Mouse (Mus musculus) layer of hippocampus, adult 18-20 months (tissue): ENCODE measurements around the gene Dnah17. TPM values are rescaled to one million over a fixed set of nuclear protein-coding genes. Genes with fewer than 3 reads are reported as not detected.

Experiments
- DNase-seq, 2 experiments: peaks; one replicate each; pipeline ENCODE4 v3.0.0; 2022; ENCODE audit warnings: low spot score in 2 of 2
- total RNA-seq, 2 experiments: library from RNA; stranded (reverse); gene quantifications; 2 replicates each; pipeline ENCODE4 v1.2.3; 2021

Dnah17 gene
- total RNA-seq, 2 experiments from 2014 or later, result 0.02 TPM; not detected in 1

DNA sequence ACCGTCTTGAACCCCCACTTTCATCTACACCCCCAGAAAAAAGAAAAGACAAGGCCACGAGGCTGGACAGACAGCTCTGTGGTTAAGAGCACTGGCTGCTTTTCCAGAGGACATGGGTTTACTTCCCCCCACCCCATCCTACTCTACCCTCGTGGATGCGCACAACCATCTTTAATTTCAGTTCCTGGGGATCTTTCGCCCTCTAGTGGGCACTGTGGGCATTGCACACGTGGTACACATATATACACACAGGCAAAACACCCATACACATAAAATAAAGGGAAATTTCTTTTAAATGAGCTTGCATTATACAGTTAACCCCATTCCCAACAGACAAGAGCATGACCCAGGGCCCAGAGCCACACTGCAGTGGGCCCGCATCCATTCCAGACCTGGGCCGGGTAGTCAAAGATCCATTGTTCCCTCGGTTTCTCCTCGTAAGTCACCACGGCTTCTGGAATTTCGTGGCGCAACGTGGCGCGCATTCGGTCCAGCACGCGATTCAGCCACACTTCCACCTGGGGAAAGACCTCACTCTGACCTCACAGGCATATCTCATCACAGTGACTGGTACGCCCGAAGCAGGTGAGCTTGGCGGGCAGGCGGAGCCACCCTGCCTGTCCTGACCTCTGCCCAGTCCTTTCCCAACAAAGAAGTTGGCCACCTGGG is 39.3 kb downstream of the Dnah17 start:
- DNase-seq, result no peak

GRCm38 (mm10) chr11:118088896-118089295 is 41.5 kb downstream of the Dnah17 start:
- no peak for DNase-seq

DNA sequence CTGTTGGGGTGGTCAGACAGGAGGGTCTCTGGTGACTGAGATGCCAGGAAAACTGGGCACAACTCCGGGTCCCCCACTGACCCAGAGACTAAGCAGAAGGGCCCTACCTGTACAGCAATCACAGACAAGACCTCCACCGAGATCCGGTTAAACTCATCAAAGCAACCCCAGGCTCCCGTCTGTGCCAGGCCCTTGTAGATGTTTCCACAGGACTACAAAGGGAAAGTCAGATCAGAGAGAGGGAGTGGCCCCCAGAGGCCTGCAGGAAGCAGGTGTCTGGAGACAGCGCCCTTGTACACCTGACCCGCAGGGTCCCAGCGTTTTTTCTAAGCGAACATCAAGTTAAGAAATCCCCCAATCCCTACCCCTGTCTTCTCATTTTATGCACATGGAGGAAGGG is 44.5 kb downstream of the Dnah17 start:
- no peak for DNase-seq

DNA sequence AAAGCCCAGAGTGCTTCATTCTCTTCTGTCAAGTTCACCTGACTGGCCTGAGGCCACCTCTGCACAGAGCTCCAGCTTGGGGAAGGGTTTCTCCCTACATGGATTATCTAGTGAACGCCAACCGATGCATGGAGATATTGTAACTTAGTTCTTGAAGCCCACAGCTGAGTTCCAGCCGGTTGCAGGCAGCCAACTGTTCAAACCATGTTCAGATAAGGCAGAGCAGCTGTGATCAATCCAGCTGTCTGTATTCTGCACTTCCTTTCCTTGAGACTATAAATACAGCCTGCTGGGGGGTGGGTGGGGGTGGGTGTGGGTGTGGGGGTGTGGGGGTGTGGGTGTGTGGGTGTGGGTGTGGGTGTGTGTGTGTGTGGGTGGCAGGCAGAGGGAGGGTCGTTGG is 45.3 kb downstream of the Dnah17 start:
- no peak for DNase-seq

- DNase-seq, result no peak
These were observed 46.2 kb downstream of the Dnah17 start for GRCm38 (mm10) chr11:118084266-118084665.

DNA sequence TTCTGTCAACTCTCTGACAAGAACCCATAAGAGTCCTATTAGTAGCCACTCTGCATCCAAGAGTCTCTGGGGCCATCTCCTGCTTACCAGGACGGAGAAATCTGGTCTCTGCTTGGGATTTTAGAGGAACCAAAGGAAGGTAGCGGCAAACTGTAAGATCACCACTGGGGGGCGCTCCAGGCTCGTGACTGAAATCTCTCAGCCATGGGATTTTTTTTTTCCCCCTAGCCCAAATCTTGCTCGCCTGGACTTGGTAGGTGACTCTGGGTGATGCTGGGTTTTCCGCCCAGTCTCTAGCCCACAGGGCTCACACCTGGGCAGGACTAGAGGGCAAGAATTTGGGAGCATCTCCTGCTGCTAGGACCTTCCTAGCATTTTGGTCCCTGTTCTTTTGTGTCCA is 46.6 kb downstream of the Dnah17 start:
- DNase-seq, result peak in 1 of 2 experiments; percentile 74

DNA sequence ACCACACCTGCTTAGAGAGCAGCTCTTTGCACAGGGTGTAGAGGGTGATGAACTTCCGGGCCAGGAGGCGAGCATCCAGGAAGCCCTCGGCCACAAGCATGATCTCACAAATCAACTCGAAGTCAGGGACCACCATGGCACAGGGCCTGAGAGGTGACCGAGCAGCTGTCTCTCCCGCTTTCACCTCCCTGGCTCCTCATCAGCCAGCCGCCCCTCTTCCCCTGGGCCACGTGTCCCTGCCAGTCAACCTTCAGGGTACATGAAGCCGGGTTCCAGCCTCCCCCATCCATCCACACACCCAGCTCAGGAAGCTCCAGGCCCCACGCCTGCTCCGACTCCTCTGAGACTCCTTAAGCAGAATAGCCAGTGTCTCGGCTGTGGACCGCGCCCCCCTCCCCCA is 48.1 kb downstream of the Dnah17 start:
- no peak for DNase-seq

DNA sequence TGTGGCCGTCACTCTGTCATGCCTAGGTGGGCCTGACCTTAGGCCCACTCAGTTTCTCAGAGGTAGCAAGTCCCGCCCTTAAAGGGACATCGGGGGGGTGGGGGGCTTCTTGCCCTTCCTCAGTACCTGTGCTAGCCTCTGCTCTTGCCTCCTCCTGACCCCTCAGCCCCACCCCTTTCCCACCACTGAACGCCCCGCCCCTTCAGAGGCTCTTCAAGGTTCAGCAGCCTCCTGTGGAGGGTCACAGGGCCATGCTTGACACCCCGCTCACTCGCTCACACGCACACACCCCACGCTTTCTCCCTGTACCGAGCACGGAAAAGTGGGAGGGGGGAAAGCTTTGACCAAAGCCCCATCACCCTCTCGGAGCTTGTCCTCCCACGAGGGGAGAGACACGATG is 50.7 kb downstream of the Dnah17 start:
- DNase-seq, result no peak

- no peak for DNase-seq
These were observed 53.5 kb downstream of the Dnah17 start for GRCm38 (mm10) chr11:118076929-118077328.

- no peak for DNase-seq
These were observed 55.4 kb downstream of the Dnah17 start for GRCm38 (mm10) chr11:118075035-118075522.

- no peak for DNase-seq
These were observed 59.1 kb downstream of the Dnah17 start for GRCm38 (mm10) chr11:118071227-118071912.

- no peak for DNase-seq
These were observed 61.6 kb downstream of the Dnah17 start for GRCm38 (mm10) chr11:118068812-118069332.

GRCm38 (mm10) chr11:118067588-118067987 is 62.8 kb downstream of the Dnah17 start:
- no peak for DNase-seq

DNA sequence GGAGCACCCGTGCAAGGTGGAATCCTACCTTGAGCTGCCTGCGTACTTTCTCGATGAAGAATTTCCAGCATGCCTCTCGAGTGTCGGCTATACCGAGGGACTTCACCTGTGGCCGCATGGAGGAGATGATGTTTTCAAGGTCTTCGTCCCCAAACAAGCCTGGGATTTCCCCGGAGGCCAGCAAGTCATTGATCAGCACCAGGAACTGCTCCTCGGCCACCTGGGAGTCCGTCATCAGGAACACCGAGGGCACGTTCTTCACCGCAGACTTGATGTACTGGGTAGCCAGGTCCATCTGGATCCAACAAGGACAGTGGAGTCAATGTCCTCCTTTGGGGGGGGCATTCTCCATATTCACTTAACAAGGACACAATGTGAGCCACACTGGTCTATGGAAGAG is 70.4 kb downstream of the Dnah17 start:
- DNase-seq, result no peak

DNA sequence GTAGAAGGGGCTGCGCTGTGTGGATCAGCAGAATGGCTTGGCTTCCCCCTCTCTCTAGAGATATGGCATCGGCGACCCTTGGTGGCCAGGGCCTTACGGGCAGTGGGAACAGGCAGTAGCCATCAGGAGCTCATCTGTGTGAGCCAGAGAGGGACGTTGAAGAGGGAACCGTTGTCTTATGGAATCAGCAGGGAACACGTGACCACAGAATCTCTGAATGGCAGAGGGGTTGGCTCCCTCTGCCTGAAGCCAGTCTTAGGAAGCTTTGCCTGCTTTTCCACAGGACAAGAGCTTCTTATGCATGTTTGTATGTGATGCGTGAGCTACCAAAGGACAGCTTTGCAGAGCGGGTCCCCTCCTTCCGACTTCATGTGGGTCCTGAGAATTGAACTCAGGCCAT is 71.6 kb downstream of the Dnah17 start:
- DNase-seq, result no peak

DNA sequence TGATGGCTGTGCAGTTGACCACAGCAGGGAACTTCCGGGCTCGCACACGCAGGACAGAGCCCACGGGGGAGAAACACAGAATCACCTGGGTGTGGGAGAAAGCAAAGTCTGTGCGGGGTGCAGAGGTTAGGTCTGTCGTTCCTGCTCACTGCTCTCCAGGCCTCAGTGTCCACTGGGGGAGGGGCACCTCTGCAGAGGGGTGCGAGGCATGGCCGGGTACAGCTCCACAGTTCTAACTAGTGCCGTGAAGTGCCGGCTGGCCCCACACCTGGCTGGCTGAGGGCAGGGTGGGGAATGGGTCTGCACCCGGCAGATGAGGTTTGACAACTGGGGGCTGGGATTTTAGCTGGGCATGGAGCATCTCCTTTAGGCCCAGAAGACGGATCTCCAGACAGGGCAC is 72.1 kb downstream of the Dnah17 start:
- DNase-seq, result no peak

GRCm38 (mm10) chr11:118050174-118050573 is 80.3 kb downstream of the Dnah17 start:
- DNase-seq, result no peak

DNA sequence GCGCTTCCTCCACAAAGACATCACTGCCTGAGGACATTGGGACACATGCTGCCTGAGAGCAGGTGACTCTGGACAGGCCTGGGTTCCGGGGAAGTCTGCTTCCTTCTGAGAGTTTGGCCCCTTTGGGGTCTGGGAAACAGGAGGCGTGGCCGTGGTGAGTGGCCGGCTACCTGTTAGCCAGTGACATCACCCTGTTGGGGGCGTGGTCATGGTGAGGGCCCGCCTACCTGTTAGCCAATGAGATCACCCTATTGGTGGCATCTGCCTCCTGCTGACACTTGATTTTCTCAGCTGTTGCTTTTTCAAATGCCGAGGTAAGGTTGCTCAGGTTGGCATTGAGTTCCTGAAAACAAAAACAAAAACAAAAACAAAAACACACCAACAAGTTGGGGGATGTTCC is 80.8 kb downstream of the Dnah17 start:
- no peak for DNase-seq

- DNase-seq, result peak; percentile 25 to 68
These were observed 87.0 kb downstream of the Dnah17 start for GRCm38 (mm10) chr11:118043293-118043907.

GRCm38 (mm10) chr11:118042791-118043190 is 87.6 kb downstream of the Dnah17 start:
- no peak for DNase-seq

GRCm38 (mm10) chr11:118035068-118035467 is 95.4 kb downstream of the Dnah17 start:
- DNase-seq, result no peak

GRCm38 (mm10) chr11:118034395-118034794 is 96.0 kb downstream of the Dnah17 start:
- DNase-seq, result no peak
